Mouse (Mus musculus) lung, postnatal 25 days (tissue): ENCODE results near the gene Eef1b2.
"Not testable (repeated sequence)": the region's sequence is repeated elsewhere in the genome, so short reads cannot be mapped to it uniquely, and the experiment has no call there.

Experiments
- DNase-seq: peaks from one replicate; pipeline ENCODE4 v3.0.0; 2022; ENCODE audit warnings: low spot score

The Eef1b2 gene

DNA sequence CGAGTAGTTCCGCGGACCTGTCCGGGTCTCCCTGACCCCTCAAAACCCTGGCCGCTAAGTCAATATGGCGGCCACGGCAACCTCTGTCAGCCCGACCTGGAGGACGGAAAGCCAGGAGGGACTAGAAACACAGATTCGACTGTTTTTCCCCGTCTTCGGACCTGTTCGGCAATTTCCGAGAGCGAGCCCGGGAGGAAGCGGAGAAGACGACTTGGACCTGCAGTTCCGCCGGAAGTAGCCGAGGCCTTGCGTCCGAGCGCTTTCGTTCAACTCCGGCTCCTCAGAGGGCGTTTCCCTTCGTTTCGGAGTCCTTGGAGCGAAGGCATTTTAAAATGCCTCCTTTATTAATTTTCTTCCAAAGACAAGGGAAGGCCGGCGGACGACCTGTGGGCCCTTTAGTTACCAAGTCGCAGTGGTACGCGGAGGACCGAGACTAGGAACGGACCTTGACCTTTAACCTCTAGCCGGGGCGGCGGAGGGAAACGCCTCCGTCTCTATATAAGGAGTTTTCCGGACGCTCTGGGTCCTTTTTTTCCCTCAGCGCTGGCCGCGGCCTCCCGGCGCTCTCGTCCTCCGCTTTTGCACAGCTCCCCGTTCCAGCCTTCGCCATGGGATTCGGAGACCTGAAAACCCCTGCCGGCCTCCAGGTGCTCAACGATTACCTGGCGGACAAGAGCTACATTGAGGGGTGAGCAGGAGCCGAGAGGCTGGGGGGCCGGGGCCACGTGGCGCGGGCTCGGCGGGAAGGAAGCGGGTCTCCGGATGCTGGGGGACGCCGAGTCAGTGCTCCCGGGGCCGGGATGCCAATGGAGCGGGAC, at the start of gene Eef1b2, which contains the start of gene Ndufs1:
Gene Eef1b2, plus strand, starts transcription at position 222 of the 818 bp plus-strand sequence.
Gene Ndufs1, minus strand, starts transcription at position 230 of the 818 bp plus-strand sequence.
- DNase-seq, result peak; percentile 99

DNA sequence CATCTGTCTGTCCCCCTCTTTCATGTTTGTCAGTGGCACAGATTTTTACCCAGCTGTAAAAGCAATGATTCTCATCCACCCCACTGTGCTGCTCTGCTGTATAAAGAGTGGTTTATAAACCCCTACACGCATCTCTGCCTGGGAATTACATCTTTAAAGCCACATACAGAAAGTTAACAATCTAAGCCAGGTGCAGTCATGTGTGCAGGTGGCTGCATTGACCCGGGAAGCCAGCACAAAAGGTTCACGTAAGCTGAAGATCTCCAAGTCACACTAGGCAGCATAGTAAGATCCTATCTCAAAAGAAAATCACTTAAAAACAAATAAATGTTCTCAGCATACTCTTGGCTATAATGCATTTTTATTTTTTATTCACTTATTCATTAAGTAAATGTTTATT, 47.4 kb upstream of the Eef1b2 start:
- DNase-seq, result no peak

DNA sequence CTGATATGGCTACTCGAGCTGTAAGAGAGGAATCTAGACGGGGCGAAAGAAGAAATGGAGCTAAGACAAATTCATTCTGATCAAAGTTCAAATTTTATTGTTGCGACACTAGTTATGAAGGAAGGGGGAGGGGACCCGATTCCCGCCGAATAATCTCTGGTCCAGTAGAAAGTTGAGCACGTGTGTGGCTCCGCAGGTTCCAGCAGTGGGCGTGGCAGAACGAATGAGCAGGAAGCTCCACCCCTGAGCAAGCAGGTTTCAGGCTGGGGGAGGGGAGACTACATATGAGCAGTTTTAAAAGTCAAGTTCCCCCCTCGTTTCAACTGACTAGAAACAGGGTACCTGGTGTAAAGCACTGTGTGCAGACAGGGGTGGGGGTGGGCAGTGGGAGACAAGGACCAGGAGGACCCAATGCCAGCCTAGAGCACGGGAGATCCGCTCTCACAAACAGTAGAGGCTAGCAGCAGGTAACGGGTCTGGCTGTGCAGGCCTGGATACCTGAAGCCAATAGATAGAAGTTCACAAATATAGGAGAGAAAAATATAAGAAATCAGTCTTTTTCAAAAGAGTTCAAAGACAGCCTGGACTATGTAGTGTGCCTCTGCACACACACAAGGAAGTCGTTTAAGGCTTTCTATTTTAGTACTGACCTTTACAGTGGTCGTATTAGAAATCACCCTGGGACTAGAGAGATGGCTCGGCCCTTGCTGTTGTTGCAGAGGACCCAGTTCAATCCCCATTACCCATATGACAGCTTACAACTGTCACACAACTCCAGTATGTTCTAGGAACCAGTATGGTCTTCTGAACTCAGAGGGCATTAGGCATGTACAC, 46.6 kb upstream of the Eef1b2 start:
- peak; percentile 22 for DNase-seq

DNA sequence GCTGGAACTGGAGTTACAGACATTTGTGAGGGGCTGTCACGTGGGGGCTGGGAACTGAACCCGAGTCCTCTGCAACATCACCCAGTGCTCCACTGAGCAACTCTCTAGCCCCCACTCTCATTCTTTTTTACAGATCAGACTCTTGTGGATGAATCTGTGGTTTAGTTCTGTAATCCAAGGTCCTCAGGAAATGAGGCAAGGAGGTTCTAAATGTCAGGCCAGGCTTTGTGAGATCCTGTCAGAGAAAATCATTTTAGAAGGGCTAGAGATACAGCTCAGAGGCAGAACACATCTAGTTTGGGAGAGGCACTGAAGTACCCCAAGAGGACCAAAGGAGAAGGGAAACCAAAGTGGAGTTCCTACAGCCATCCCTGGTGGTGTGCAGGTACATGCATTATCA, 45.7 kb upstream of the Eef1b2 start:
- DNase-seq, result no peak

DNA sequence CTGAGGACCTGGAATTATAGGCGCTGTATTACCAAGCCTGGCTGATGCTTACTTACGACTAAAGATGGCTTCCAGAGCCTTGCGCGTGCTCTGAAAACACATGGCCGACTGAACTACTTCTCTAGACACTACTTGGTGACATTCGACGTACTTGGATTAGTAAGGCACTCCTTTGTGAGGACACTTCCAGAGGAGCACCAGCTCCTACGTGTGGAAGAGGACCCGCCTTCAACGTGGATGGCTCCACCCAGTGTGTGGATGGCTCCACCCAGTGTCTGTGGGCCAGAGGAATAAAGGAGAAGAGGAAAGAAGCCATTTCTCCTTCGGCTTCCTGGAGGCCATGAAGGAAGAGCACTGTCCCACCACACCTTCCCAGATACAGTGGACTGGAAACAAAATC, 44.9 kb upstream of the Eef1b2 start:
- no peak for DNase-seq

DNA sequence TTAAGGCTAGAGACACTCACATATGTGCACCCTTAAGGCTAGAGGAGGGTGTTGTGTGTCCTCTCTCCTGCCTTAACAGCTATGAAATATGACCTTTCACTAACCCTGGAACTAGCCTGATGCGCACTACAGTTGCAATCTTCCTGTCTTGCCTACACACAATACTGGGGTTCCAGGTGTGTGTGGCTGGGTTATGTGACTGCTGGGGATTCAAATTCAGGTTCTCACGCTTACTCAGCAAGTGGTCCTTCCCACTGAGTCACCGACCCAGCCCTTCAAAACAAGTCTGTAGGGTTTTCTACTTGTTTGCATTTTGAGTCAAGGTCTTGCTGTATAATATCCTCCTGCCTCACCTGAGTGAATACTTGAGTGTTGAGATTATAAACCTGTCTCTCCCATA, 42.1 kb upstream of the Eef1b2 start:
- DNase-seq, result no peak

DNA sequence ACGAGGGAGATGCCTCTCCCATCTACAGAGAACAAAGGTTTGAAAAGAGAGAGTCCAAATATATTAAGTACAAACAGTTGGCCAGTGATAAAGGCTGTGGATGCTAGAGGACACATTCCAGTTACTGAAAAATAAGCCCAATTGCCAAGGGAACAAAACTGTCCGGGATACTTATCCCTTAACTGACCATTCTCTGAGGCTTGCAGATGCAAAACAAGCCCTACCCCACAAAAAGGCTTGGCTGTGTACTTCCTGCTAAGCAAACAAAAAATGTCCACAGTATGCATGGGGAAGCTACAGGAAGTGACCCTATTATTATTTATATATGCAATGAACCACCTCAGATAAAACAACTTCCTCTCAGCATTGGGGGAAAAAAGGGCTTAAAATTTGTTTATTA, 38.7 kb upstream of the Eef1b2 start:
- DNase-seq, result no peak

DNA sequence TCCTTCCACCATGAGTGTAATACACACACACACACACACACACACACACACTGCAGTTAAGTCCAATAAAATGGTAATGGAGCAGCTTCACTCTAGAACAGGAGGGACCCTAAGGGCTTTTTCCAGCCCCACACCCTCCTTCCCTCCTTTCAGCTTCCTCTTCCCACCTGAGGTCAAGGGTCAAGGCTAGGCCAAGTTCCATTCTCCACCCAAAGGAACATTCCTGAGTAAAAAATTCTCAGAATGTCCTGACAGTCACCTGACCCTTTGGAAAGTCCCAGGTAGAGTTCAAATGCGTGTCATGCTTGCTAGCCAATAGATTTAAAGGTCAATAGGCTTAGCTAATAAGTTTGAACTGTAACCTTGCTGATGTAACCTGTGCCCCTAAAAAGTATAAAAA, 38.0 kb upstream of the Eef1b2 start:
- not testable (repeated sequence) for DNase-seq

DNA sequence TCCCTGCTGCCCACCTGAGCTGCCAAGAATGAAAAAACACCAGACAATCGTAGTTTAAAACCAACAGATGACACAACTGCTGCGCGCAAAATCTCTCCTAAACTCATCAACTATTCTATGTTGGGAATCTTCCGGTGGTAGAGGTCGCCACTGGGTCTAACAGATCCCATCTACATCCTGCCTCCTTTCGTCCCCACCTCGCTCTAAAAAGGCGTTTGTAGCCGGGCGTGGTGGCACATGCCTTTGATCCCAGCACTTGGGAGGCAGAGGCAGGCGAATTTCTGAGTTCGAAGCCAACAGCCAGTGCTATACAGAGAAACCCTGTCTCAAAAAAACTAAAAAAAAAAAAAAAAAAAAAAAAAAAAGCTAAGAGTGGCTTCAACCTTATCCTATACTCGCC, 36.4 kb upstream of the Eef1b2 start:
- DNase-seq, result no peak

DNA sequence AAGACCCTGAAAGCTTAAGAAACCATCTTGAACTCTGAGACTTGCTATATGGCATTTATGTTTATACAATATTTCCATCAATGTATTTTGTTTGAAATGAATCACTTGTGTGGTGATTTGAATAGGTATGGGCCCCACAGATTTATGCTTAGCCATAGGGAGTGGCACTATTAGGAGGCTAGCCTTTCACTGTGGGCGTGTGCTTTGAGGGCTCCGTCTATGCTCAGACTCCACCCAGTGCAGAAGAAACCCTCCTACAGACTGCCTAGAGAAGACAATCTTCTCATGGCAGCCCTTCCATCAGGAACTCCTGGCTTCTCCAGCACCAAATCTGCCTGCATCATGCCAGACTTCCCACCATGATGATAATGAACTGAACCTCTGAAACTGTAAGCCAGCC, 8.0 kb upstream of the Eef1b2 start:
- DNase-seq, result no peak

DNA sequence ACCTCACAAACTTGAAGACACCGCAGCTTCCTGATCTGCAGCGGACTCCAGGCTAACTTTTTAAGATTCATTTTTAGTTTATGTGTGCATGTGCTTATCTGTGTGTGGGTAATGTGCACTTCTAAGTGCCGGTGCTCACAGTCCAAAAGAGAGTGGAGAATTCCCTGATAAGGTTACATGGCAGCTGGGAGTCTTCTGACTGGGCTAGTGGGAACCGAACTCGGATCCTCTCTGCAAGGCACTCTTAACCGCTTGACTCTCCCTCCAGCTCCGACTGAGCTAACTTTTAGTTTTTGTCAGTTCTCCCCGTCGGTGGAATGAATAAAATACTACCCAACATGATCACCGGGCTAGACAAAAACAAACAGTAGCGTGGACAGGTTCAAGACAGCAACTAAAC, 772 bp upstream of the Eef1b2 start:
- DNase-seq, result no peak

DNA sequence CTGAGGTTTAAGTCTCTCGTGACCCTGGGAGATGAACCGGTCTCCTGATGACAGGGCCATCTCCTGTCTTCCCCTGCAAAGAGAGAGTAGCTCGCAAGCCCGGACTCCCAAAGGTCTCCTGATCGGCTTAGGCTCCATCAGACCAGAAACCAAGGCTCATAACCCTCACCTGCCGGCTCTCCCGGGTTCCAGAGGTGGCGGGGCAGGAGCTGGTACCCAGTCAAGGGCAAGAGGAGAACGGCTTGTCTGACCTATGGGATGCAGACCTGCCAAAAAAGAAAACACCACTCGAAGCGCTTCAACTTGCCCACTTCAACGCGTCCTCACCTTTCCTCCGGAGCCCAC, 394 bp upstream of the Eef1b2 start:
- DNase-seq, result no peak

DNA sequence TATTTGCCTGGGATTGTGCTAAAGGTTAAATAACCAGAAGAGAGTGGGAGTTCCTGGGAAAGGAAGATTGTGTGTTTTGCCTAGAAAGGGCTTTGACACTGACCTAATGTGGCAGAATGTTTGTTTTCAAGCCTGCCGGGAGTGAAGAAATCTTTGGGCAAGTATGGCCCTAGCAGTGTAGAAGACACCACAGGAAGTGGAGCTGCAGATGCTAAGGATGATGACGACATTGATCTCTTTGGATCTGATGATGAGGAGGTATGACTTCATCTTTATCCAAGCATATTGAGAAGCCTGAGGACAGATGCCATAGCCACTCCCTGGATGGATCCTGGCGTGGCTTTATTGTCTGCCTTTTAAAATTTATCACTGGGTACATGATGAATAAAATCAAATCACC, 1.7 kb downstream of the Eef1b2 start:
- no peak for DNase-seq

DNA sequence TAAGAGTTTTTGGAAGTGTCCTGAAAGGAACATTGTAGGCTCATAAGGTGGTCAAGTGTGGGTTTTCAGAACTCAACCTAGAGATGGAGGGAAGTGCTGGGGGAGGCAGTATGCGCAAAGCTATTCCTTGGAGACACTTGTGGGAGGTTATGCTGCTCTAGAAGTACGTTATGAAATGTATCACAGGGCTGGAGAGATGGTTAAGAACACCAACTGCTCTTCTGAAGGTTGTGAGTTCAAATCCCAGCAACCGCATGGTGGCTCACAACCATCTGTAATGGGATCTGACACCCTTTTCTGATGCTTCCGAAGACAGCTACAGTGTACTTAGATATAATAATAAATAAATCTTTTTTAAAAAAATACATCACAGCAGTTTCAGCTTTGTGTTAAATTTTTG, 3.5 kb downstream of the Eef1b2 start:
- no peak for DNase-seq

DNA sequence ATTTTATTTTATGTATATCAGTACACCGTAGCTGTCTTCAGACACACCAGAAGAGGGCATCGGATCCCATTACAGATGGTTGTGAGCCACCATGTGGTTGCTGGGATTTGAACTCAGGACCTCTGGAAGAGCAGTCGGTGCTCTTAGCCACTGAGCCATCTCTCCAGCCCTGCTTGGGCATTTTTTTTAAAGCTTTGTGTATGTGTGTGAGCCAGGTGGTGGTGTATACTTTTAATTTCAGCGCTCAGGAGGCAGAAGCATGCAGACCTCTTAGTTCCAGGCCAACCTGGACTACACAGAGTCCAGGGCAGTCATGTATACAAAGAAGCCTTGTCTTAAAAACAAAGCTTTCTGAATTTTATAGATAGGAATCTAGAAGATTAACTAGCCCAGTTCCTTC, 4.0 kb downstream of the Eef1b2 start:
- not testable (repeated sequence) for DNase-seq

DNA sequence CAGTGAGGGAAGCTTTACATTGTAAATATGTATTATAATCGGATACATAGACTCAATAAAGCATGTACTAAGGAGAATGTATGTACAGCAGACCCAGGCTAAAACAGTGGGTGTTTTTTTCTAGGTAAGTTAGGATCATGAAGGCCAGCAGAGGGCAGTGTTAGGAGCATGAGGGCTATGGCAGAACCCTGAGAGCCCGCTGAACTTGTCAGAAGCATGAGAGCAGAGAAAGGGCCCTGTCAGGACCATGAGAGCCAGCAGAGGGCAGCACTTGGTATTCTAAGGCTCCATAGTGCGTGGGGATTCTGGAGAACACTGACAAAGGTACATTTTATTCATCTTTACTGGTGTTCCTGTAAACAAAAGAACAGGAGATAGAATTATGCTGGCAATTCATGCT, 4.4 kb downstream of the Eef1b2 start:
- peak; percentile 95 for DNase-seq

DNA sequence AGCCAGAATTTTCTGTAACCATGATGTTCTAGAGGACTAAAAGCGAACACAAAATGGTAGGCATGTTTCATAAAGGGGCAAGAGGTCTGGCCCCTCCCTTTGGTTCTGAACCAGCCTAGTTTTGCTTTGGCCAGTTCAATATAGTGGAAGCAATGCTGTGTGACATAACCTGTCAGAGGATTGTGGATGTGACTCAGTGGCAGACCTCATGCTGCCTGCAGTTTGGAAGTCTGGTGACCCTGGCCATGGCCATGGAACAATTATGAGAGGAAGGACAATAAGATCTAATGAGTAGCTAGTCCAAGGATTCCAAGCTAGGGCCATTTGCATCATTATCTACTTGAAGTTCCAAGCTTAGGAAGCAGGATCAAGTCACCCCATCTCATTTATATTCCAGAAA, 4.9 kb downstream of the Eef1b2 start:
- no peak for DNase-seq

DNA sequence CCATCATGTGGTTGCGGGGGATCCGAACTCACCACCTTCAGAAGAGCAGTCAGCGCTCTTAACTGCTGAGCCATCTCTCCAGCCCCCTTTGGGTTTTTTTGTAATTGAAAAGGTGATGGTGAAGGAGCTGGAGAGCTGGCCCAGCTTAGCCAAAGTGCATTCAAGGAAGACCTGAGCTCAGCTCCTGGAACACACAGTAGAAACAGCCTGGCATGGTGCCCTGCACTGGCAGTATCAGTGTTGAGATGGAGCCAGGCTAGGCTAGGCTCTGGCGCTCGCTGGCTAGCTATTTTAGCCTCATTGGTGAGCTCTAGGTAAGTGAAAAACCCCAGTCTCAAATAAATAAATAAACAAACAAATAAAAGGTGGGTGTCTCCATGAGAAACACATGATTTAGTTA, 5.6 kb downstream of the Eef1b2 start:
- DNase-seq, result no peak

DNA sequence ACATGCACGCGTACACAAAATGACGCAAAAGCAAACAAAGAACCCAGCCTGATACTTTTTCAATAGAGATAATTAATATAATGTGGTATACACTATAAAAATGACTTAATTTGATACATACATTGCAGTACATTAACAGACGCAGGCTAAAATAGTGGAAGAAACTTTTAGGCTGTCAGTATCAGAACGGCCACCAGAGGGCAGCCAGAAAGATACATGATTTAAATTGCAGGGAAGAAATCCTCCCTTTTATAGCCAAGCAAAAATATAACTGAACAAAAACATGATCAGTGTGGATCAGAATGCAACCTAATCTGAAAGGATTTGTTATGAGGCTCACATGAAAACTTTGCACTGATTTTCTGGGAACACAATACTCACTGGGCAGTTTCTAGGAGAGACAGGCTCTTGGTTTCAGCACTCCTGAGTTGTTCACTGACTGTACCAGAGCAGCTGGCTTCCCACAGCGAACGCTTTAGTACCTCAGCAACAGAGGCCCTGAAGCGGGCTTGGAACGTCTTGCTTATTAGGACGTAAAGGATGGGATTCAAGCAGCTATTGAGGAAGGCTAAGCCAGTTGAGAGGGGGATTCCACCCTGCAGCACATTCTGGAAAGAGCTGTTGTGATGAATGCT, 6.1 kb downstream of the Eef1b2 start:
- peak; percentile 31 for DNase-seq

DNA sequence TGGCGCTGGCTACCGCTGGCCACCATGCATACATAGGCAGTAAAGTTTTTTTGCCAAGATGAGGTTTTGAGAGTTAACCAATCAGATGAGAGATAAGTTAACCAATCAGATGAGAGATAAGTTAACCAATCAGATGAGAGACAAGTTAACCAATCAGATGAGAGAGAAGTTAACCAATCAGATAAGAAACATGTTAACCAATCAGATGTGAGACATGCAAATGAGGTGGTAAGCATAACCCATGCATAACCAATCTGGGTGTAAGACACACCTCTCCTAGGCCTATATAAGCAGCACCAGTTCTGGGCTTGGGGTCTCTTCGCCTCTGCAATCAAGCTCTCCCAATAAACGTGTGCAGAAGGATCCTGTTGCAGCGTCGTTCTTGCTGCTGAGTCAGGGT, 8.8 kb downstream of the Eef1b2 start:
- not testable (repeated sequence) for DNase-seq

DNA sequence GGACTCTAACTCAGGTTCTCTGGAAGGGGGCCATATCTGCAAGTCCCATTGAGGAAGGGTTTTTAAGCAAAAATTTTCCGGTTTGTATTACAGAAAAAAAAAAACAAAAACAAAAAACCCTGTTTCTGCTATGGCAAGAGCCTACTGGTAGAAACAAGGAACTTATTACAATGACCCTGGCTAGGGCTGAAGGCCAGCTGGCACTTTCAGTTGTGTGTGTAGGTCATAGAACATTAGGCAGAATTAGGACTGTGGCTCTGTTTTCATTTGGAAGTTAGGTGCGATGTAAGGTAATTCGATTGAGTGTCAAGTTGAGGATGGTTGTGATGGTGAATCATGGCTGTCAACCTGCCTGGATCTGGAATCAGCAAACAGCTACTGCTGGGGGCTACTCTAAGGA, 11.9 kb downstream of the Eef1b2 start:
- DNase-seq, result no peak

DNA sequence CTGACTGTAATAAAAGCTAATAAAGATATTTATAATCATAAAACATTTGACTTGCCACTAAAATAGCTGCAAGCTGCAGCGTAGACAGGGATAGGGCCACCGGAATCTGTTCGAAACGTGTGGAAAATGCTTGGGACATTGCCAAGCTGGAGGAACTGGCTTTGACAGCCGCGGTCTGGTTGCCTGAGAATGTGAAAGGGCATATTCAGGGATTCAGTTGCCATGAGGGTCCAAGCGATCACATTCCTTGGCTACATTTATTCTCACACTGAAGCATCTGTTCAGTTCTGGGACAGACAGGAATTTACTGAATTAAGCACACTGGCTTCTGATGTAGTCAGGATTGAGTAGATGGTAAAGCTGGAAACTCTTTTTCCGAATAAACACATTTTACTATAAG, 14.2 kb downstream of the Eef1b2 start:
- no peak for DNase-seq
